Mouse (Mus musculus): Measurements from ENCODE around the gene Fst. TPM values are rescaled to one million over a fixed set of nuclear protein-coding genes. Genes with fewer than 3 reads are reported as not detected.
A peak's percentile ranks its signal among the peaks of the same experiment; 100 is the strongest.

Fst gene
- polyA plus RNA-seq, 1 experiment from 2014 or later, result 7.3 TPM

- Histone ChIP-seq H3K9me3 (replicated peaks) (no peaks in the 10 kb centered on the region), H3K4me1 (peaks cover 46% of the 10 kb centered on the region), H3K36me3 (no peaks in the 10 kb centered on the region), H3K4me3 (replicated peaks) (peak overlapping the region; percentile 59), H3K4me2 (peak overlapping the region; percentile 99), H3K27ac (no peak overlapping the region), H3K27me3 (peaks cover 78% of the 10 kb centered on the region), H3K9ac (peak overlapping the region; percentile 36; the same call in 1 of the 2 replicates)
- WGBS, result under 1% methylated on average over 55 of the region's 56 CpGs
- ATAC-seq (replicated peaks; ENCODE audit: low FRiP score), result peak; percentile 70
Measured at GRCm38 (mm10) chr13:114458291-114458885, 363 bp downstream of the Fst start.

DNA sequence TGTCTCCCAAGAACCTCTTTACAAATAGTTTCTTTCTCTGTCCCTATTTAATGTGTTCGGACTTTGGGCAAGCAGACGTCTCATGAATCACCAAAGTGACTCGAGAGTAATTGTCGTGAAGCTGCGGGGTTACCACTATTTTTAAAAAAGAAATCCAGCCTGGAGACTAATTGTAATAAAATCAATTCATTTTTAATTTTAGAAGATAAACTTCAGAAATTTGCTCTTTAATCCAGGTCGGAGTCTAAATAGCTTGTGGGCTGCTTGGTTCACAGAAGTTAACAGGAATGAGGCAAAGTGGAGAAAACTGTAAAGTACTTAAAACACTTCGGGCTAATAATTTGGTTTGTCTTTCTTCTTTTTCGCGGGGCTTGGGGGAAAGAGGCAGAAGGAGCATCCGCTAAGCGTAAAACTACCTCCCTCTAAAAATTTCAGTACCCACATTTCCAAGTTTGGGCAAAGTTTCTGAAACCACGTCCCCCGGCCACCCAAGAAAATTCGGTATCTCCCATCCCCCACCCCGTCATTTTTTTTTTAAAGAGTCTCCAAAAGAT, 1.1 kb downstream of the Fst start:
- H3K9me3 ChIP-seq (replicated peaks), result no peaks in the 10 kb centered on the region
- H3K36me3 ChIP-seq, result no peaks in the 10 kb centered on the region
- peaks cover 46% of the 10 kb centered on the region for H3K4me1 ChIP-seq
- no peak for ATAC-seq (replicated peaks; ENCODE audit: low FRiP score)
- H3K9ac ChIP-seq, result 0 out of 2 replicates have a peak overlapping the region, but pooled peaks have one; percentile 24
- H3K27me3 ChIP-seq, result peaks cover 74% of the 10 kb centered on the region
- no peak overlapping the region for H3K27ac ChIP-seq
- WGBS, result 1% methylated on average over 15 of the region's 15 CpGs
- peak overlapping the region; percentile 59 for H3K4me3 ChIP-seq (replicated peaks)
- H3K4me2 ChIP-seq, result peak overlapping the region; percentile 99

- peaks cover 46% of the 10 kb centered on the region for H3K4me1 ChIP-seq
- no peak for ATAC-seq (replicated peaks; ENCODE audit: low FRiP score)
- H3K9ac ChIP-seq, result 0 out of 2 replicates have a peak overlapping the region, but pooled peaks have one; percentile 24
- peaks cover 73% of the 10 kb centered on the region for H3K27me3 ChIP-seq
- peak overlapping the region; percentile 99 for H3K4me2 ChIP-seq
- H3K27ac ChIP-seq, result no peak overlapping the region
- WGBS, result under 1% methylated on average over 44 of the region's 44 CpGs
- H3K4me3 ChIP-seq (replicated peaks), result peak overlapping the region; percentile 59
- H3K9me3 ChIP-seq (replicated peaks), result no peaks in the 10 kb centered on the region
- H3K36me3 ChIP-seq, result no peaks in the 10 kb centered on the region
Measured at GRCm38 (mm10) chr13:114456766-114457566, 1.8 kb downstream of the Fst start.

GRCm38 (mm10) chr13:114456224-114456623, 2.5 kb downstream of the Fst start:
- Histone ChIP-seq H3K4me2 (peak overlapping the region; percentile 99), H3K4me3 (replicated peaks) (peak overlapping the region; percentile 59), H3K9ac (0 out of 2 replicates have a peak overlapping the region, but pooled peaks have one; percentile 7), H3K27me3 (peaks cover 66% of the 10 kb centered on the region), H3K4me1 (peaks cover 46% of the 10 kb centered on the region), H3K9me3 (replicated peaks) (no peaks in the 10 kb centered on the region), H3K27ac (no peak overlapping the region), H3K36me3 (no peaks in the 10 kb centered on the region)
- ATAC-seq (replicated peaks; ENCODE audit: low FRiP score), result peak; percentile 37
- under 1% methylated on average over 14 of the region's 14 CpGs for WGBS

DNA sequence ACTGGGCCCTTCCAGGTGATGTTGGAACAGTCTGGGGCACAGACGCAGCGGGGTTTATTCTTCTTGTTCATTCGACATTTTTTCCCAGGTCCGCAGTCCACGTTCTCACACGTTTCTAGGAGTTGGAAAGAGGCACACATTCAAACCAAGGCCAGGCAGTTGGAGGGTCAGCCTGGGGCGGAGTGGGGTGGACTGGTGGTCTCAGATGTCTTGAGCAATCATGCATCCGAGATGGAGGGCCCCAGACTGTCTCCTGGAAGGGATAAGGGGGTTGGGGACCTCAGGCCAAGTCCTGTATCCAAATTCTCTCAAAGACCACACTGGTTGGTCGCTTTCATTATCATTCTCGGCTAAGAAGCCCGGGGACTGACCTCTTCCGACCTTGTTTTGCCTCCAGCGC, 3.0 kb downstream of the Fst start:
- Histone ChIP-seq H3K27ac (no peak overlapping the region), H3K4me1 (peaks cover 46% of the 10 kb centered on the region), H3K9ac (0 out of 2 replicates have a peak overlapping the region, but pooled peaks have one; percentile 7), H3K4me2 (peak overlapping the region; percentile 99), H3K9me3 (replicated peaks) (no peaks in the 10 kb centered on the region), H3K27me3 (peaks cover 64% of the 10 kb centered on the region), H3K36me3 (no peaks in the 10 kb centered on the region), H3K4me3 (replicated peaks) (peak overlapping the region; percentile 59)
- WGBS, result 39% methylated on average over 13 of the region's 13 CpGs
- no peak for ATAC-seq (replicated peaks; ENCODE audit: low FRiP score)

GRCm38 (mm10) chr13:114447213-114447612, 11.5 kb downstream of the Fst start:
- H3K4me3 ChIP-seq (replicated peaks), result no peak overlapping the region

GRCm38 (mm10) chr13:114432491-114432890, 26.3 kb downstream of the Fst start:
- WGBS, result 81% methylated on average over 5 of the region's 5 CpGs
- Histone ChIP-seq H3K9ac (no peak overlapping the region), H3K36me3 (no peaks in the 10 kb centered on the region), H3K4me2 (no peak overlapping the region), H3K9me3 (replicated peaks) (no peaks in the 10 kb centered on the region), H3K4me1 (no peaks in the 10 kb centered on the region), H3K27ac (no peak overlapping the region), H3K4me3 (replicated peaks) (no peak overlapping the region), H3K27me3 (no peaks in the 10 kb centered on the region)
- no peak for ATAC-seq (replicated peaks; ENCODE audit: low FRiP score)

More at GRCm38 (mm10) chr13:114447213-114447612, 11.5 kb downstream of the Fst start:
- no peaks in the 10 kb centered on the region for H3K9me3 ChIP-seq (replicated peaks)
- 84% methylated on average over 2 of the region's 2 CpGs for WGBS
- H3K9ac ChIP-seq, result no peak overlapping the region
- no peaks in the 10 kb centered on the region for H3K36me3 ChIP-seq
- no peak for ATAC-seq (replicated peaks; ENCODE audit: low FRiP score)
- no peaks in the 10 kb centered on the region for H3K27me3 ChIP-seq
- H3K27ac ChIP-seq, result no peak overlapping the region
- H3K4me2 ChIP-seq, result no peak overlapping the region
- H3K4me1 ChIP-seq, result no peaks in the 10 kb centered on the region

GRCm38 (mm10) chr13:114425230-114425629, 33.5 kb downstream of the Fst start:
- Histone ChIP-seq H3K4me1 (no peaks in the 10 kb centered on the region), H3K27me3 (no peaks in the 10 kb centered on the region), H3K4me2 (no peak overlapping the region), H3K9ac (no peak overlapping the region), H3K4me3 (replicated peaks) (no peak overlapping the region), H3K9me3 (replicated peaks) (no peaks in the 10 kb centered on the region), H3K36me3 (no peaks in the 10 kb centered on the region), H3K27ac (no peak overlapping the region)
- 92% methylated on average over 5 of the region's 5 CpGs for WGBS
- ATAC-seq (replicated peaks; ENCODE audit: low FRiP score), result no peak

DNA sequence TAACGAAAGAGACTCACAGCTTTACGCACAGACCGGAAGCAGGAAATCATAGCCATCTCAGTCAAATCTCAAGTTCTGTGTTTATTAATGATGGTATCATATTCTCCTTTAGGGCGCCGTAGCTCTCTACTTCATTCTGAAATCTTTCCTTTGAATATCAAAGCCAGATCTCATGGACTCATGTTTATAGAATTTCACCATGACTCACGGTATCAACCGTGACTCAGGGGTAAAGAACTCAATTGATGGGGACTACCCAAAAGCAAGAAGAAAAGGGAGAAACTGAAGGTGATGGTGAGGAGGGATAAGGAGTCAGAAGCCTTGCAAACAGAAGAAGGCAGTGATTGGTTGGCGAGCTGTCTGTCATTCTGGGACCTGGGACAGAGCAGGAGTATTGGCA, 38.5 kb downstream of the Fst start:
- Histone ChIP-seq H3K4me2 (no peak overlapping the region), H3K27me3 (no peaks in the 10 kb centered on the region), H3K4me3 (replicated peaks) (no peak overlapping the region), H3K4me1 (no peaks in the 10 kb centered on the region), H3K9me3 (replicated peaks) (no peaks in the 10 kb centered on the region), H3K36me3 (no peaks in the 10 kb centered on the region), H3K9ac (no peak overlapping the region), H3K27ac (no peak overlapping the region)
- no peak for ATAC-seq (replicated peaks; ENCODE audit: low FRiP score)
- 78% methylated on average over 8 of the region's 8 CpGs for whole genome bisulfite sequencing

- Histone ChIP-seq H3K9me3 (replicated peaks) (no peaks in the 10 kb centered on the region), H3K4me3 (replicated peaks) (no peak overlapping the region), H3K4me2 (no peak overlapping the region), H3K27ac (no peak overlapping the region), H3K9ac (no peak overlapping the region), H3K36me3 (no peaks in the 10 kb centered on the region), H3K4me1 (no peaks in the 10 kb centered on the region), H3K27me3 (no peaks in the 10 kb centered on the region)
- no peak for ATAC-seq (replicated peaks; ENCODE audit: low FRiP score)
- WGBS, result 66% methylated on average over 3 of the region's 3 CpGs
Measured at GRCm38 (mm10) chr13:114419364-114419763, 39.4 kb downstream of the Fst start.

GRCm38 (mm10) chr13:114412326-114412725, 46.4 kb downstream of the Fst start:
- Histone ChIP-seq H3K9ac (no peak overlapping the region), H3K9me3 (replicated peaks) (no peaks in the 10 kb centered on the region), H3K4me1 (no peaks in the 10 kb centered on the region), H3K4me3 (replicated peaks) (no peak overlapping the region), H3K4me2 (no peak overlapping the region), H3K27ac (no peak overlapping the region), H3K27me3 (no peaks in the 10 kb centered on the region), H3K36me3 (no peaks in the 10 kb centered on the region)
- ATAC-seq (replicated peaks; ENCODE audit: low FRiP score), result no peak

GRCm38 (mm10) chr13:114406866-114407265, 51.9 kb downstream of the Fst start:
- 12% methylated on average over 5 of the region's 5 CpGs for WGBS
- Histone ChIP-seq H3K4me1 (no peaks in the 10 kb centered on the region), H3K27me3 (no peaks in the 10 kb centered on the region), H3K9ac (no peak overlapping the region), H3K9me3 (replicated peaks) (no peaks in the 10 kb centered on the region), H3K4me3 (replicated peaks) (no peak overlapping the region), H3K36me3 (no peaks in the 10 kb centered on the region), H3K27ac (no peak overlapping the region), H3K4me2 (no peak overlapping the region)
- ATAC-seq (replicated peaks; ENCODE audit: low FRiP score), result no peak
